Mouse (Mus musculus) layer of hippocampus, adult 9-10 months (tissue): ENCODE measurements around the gene Tnfsfm13.

Experiments used
- DNase-seq: peaks from one replicate; pipeline ENCODE4 v3.0.0; 2022; ENCODE audit warnings: low spot score

The Tnfsfm13 gene

GRCm38 (mm10) chr11:69653399-69653798, 42.5 kb downstream of the Tnfsfm13 start:
- DNase-seq = no peak

DNA sequence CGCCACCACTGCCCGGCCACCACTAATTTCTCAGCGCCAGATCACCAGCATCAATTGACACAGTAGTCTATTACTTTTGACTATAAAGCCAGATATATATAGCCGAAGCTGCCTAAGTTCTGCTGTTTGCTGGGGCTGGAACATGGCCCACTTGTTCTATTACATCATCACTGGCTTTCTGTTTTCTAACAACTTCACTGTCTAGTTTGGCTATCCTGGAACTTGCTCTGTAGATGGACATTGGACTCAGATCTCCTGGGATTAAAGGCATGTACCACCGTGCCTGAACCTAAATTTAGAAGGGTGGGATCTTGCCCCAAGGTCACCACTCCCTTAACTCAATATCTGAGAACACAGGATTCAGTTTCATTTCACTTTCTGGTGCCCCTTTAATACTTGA, 50.0 kb downstream of the Tnfsfm13 start:
- no peak for DNase-seq

GRCm38 (mm10) chr11:69635471-69635870, 60.4 kb downstream of the Tnfsfm13 start:
- no peak for DNase-seq

- no peak for DNase-seq
Measured at GRCm38 (mm10) chr11:69633128-69633866, 62.6 kb downstream of the Tnfsfm13 start.
